Mouse (Mus musculus): ENCODE measurements around the gene G6pdx. TPM values are rescaled to one million over a fixed set of nuclear protein-coding genes. Genes with fewer than 3 reads are reported as not detected.

G6pdx gene
- 46.8 and 51.5 TPM in 2 replicates for polyA plus RNA-seq (2015; fragmentation: Nextera tagmentation; extraction: Ambion mirVana)

- peak within 1 kb of the TSS; percentile 53 for H3K9ac ChIP-seq
- peak within 1 kb of the TSS; percentile 66 for H3K4me2 ChIP-seq
- no peaks in the 10 kb centered on the region for H3K4me1 ChIP-seq
- 19% methylated on average over 25 of the region's 25 CpGs for WGBS
- peak within 1 kb of the TSS; percentile 94 for H3K27ac ChIP-seq
- H3K27me3 ChIP-seq, result no peaks in the 10 kb centered on the region
- H3K9me3 ChIP-seq, result no peaks in the 10 kb centered on the region
- 0 out of 2 replicates have a peak, but pooled peaks cover 3% of the 10 kb centered on the region for H3K36me3 ChIP-seq
- H3K4me3 ChIP-seq, result peak within 1 kb of the TSS; percentile 60
- ATAC-seq (ENCODE audit: borderline replicate concordance, extremely low read depth, low FRiP score, low TSS enrichment), result peak; percentile 85
These were observed at the start of gene G6pdx for GRCm38 (mm10) chrX:74428826-74429276. Gene G6pdx, minus strand, starts transcription at chrX:74429194.

- H3K27me3 ChIP-seq, result no peaks in the 10 kb centered on the region
- no peaks in the 10 kb centered on the region for H3K4me1 ChIP-seq
- H3K4me2 ChIP-seq, result no peak overlapping the region
- no peak overlapping the region for H3K9ac ChIP-seq
- H3K4me3 ChIP-seq, result no peak overlapping the region
- H3K9me3 ChIP-seq, result no peaks in the 10 kb centered on the region
- 8% methylated on average over 4 of the region's 4 CpGs for WGBS
- H3K27ac ChIP-seq, result no peak overlapping the region
- no peak for ATAC-seq (ENCODE audit: borderline replicate concordance, extremely low read depth, low FRiP score, low TSS enrichment)
- 0 out of 2 replicates have a peak, but pooled peaks cover 2% of the 10 kb centered on the region for H3K36me3 ChIP-seq
These were observed 23.8 kb upstream of the G6pdx start for GRCm38 (mm10) chrX:74452773-74453172.

GRCm38 (mm10) chrX:74451157-74451912 is 22.3 kb upstream of the G6pdx start:
- Histone ChIP-seq H3K27me3 (no peaks in the 10 kb centered on the region), H3K4me1 (no peaks in the 10 kb centered on the region), H3K9me3 (no peaks in the 10 kb centered on the region), H3K9ac (no peak overlapping the region), H3K4me3 (no peak overlapping the region), H3K4me2 (no peak overlapping the region), H3K27ac (no peak overlapping the region), H3K36me3 (0 out of 2 replicates have a peak, but pooled peaks cover 2% of the 10 kb centered on the region)
- 74% methylated on average over 4 of the region's 4 CpGs for WGBS
- no peak for ATAC-seq (ENCODE audit: borderline replicate concordance, extremely low read depth, low FRiP score, low TSS enrichment)

GRCm38 (mm10) chrX:74429290-74429821 is 362 bp upstream of the G6pdx start:
- peak overlapping the region; percentile 60 for H3K4me3 ChIP-seq
- 0 out of 2 replicates have a peak, but pooled peaks cover 6% of the 10 kb centered on the region for H3K36me3 ChIP-seq
- no peaks in the 10 kb centered on the region for H3K9me3 ChIP-seq
- ATAC-seq (ENCODE audit: borderline replicate concordance, extremely low read depth, low FRiP score, low TSS enrichment), result peak; percentile 76
- H3K9ac ChIP-seq, result peak overlapping the region; percentile 53
- peak overlapping the region; percentile 66 for H3K4me2 ChIP-seq
- no peaks in the 10 kb centered on the region for H3K27me3 ChIP-seq
- H3K4me1 ChIP-seq, result no peaks in the 10 kb centered on the region
- WGBS, result 8% methylated on average over 22 of the region's 22 CpGs
- H3K27ac ChIP-seq, result peak overlapping the region; percentile 94

GRCm38 (mm10) chrX:74428146-74428825 is 708 bp downstream of the G6pdx start:
- peak overlapping the region; percentile 51 for H3K9ac ChIP-seq
- no peaks in the 10 kb centered on the region for H3K4me1 ChIP-seq
- peak overlapping the region; percentile 60 for H3K4me3 ChIP-seq
- H3K27ac ChIP-seq, result peak overlapping the region; percentile 94
- no peaks in the 10 kb centered on the region for H3K9me3 ChIP-seq
- H3K4me2 ChIP-seq, result peak overlapping the region; percentile 66
- H3K27me3 ChIP-seq, result no peaks in the 10 kb centered on the region
- peak; percentile 20; the same call in 1 of the 2 replicates for ATAC-seq (ENCODE audit: borderline replicate concordance, extremely low read depth, low FRiP score, low TSS enrichment)
- 26% methylated on average over 35 of the region's 35 CpGs for WGBS
- H3K36me3 ChIP-seq, result no peaks in the 10 kb centered on the region

GRCm38 (mm10) chrX:74427116-74427515 is 1.9 kb downstream of the G6pdx start:
- Histone ChIP-seq H3K4me3 (no peak overlapping the region), H3K4me1 (no peaks in the 10 kb centered on the region), H3K27ac (no peak overlapping the region), H3K9me3 (no peaks in the 10 kb centered on the region), H3K36me3 (no peaks in the 10 kb centered on the region), H3K4me2 (no peak overlapping the region), H3K9ac (no peak overlapping the region), H3K27me3 (no peaks in the 10 kb centered on the region)
- ATAC-seq (ENCODE audit: borderline replicate concordance, extremely low read depth, low FRiP score, low TSS enrichment), result no peak
- WGBS, result 69% methylated on average over 3 of the region's 3 CpGs

- Histone ChIP-seq H3K9ac (no peak overlapping the region), H3K36me3 (no peaks in the 10 kb centered on the region), H3K27ac (no peak overlapping the region), H3K4me1 (no peaks in the 10 kb centered on the region), H3K4me3 (no peak overlapping the region), H3K27me3 (no peaks in the 10 kb centered on the region), H3K4me2 (no peak overlapping the region), H3K9me3 (no peaks in the 10 kb centered on the region)
- 64% methylated on average over 1 of the region's 1 CpGs for WGBS
- no peak for ATAC-seq (ENCODE audit: borderline replicate concordance, extremely low read depth, low FRiP score, low TSS enrichment)
These were observed 2.7 kb downstream of the G6pdx start for GRCm38 (mm10) chrX:74426256-74426655.

- 82% methylated on average over 4 of the region's 4 CpGs for WGBS
These were observed 3.8 kb downstream of the G6pdx start for GRCm38 (mm10) chrX:74425195-74425594.

GRCm38 (mm10) chrX:74424443-74424842 is 4.6 kb downstream of the G6pdx start:
- no peak for ATAC-seq (ENCODE audit: borderline replicate concordance, extremely low read depth, low FRiP score, low TSS enrichment)

More at GRCm38 (mm10) chrX:74425195-74425594, 3.8 kb downstream of the G6pdx start:
- no peaks in the 10 kb centered on the region for H3K4me1 ChIP-seq
- H3K36me3 ChIP-seq, result no peaks in the 10 kb centered on the region
- H3K27ac ChIP-seq, result no peak overlapping the region
- H3K4me2 ChIP-seq, result no peak overlapping the region
- no peaks in the 10 kb centered on the region for H3K27me3 ChIP-seq
- H3K9me3 ChIP-seq, result no peaks in the 10 kb centered on the region
- no peak for ATAC-seq (ENCODE audit: borderline replicate concordance, extremely low read depth, low FRiP score, low TSS enrichment)
- H3K9ac ChIP-seq, result no peak overlapping the region
- H3K4me3 ChIP-seq, result no peak overlapping the region

GRCm38 (mm10) chrX:74413377-74413776 is 15.6 kb downstream of the G6pdx start:
- Histone ChIP-seq H3K4me2 (no peak overlapping the region), H3K4me1 (no peaks in the 10 kb centered on the region), H3K27ac (no peak overlapping the region), H3K4me3 (no peak overlapping the region), H3K36me3 (no peaks in the 10 kb centered on the region), H3K27me3 (no peaks in the 10 kb centered on the region), H3K9me3 (no peaks in the 10 kb centered on the region), H3K9ac (no peak overlapping the region)
- no peak for ATAC-seq (ENCODE audit: borderline replicate concordance, extremely low read depth, low FRiP score, low TSS enrichment)

More at GRCm38 (mm10) chrX:74424443-74424842, 4.6 kb downstream of the G6pdx start:
- Histone ChIP-seq H3K9me3 (no peaks in the 10 kb centered on the region), H3K36me3 (no peaks in the 10 kb centered on the region), H3K4me3 (no peak overlapping the region), H3K27ac (no peak overlapping the region; the same call in 1 of the 2 replicates), H3K27me3 (no peaks in the 10 kb centered on the region), H3K9ac (no peak overlapping the region), H3K4me2 (no peak overlapping the region), H3K4me1 (no peaks in the 10 kb centered on the region)

GRCm38 (mm10) chrX:74408340-74408739 is 20.7 kb downstream of the G6pdx start:
- no peak overlapping the region for H3K9ac ChIP-seq
- H3K4me1 ChIP-seq, result no peaks in the 10 kb centered on the region
- H3K27ac ChIP-seq, result no peak overlapping the region
- H3K9me3 ChIP-seq, result no peaks in the 10 kb centered on the region
- H3K4me3 ChIP-seq, result no peak overlapping the region
- no peaks in the 10 kb centered on the region for H3K36me3 ChIP-seq
- WGBS, result 44% methylated on average over 2 of the region's 2 CpGs
- no peaks in the 10 kb centered on the region for H3K27me3 ChIP-seq
- ATAC-seq (ENCODE audit: borderline replicate concordance, extremely low read depth, low FRiP score, low TSS enrichment), result no peak
- H3K4me2 ChIP-seq, result no peak overlapping the region

GRCm38 (mm10) chrX:74400136-74400535 is 28.9 kb downstream of the G6pdx start:
- Histone ChIP-seq H3K4me1 (no peaks in the 10 kb centered on the region), H3K36me3 (no peaks in the 10 kb centered on the region), H3K4me3 (no peak overlapping the region), H3K9ac (no peak overlapping the region), H3K4me2 (no peak overlapping the region), H3K27ac (no peak overlapping the region), H3K27me3 (no peaks in the 10 kb centered on the region), H3K9me3 (no peaks in the 10 kb centered on the region)
- no peak for ATAC-seq (ENCODE audit: borderline replicate concordance, extremely low read depth, low FRiP score, low TSS enrichment)
- WGBS, result 72% methylated on average over 3 of the region's 3 CpGs

All from lung, embryonic 15.5 days (tissue).